Mouse (Mus musculus) liver, embryonic 13.5 days (tissue): ENCODE data around the gene Ugt1a9. TPM values are rescaled to one million over a fixed set of nuclear protein-coding genes. Genes with fewer than 3 reads are reported as not detected.
A peak's percentile ranks its signal among the peaks of the same experiment; 100 is the strongest.

Experiments
- ATAC-seq: fragments of 200-750 bp; cut with Nextera tagmentation; 2 replicates; pipeline ENCODE4 v1.8.0; 2017; ENCODE audit warnings: low read depth, mild to moderate bottlenecking, moderate number of reproducible peaks, moderate library complexity
- DNase-seq: peaks from one replicate; pipeline ENCODE4 v3.0.0; 2022
- H3K27ac ChIP-seq: fragments of 300-500 bp; sonication (generic); 2 replicates; pipeline ENCODE4 v1.5.1; 2015; ENCODE audit warnings: moderate library complexity, mild to moderate bottlenecking, inconsistent platforms
- H3K27me3 ChIP-seq: fragments of 300-500 bp; sonication (generic); 2 replicates; pipeline ENCODE4 v1.6.1; 2015; ENCODE audit warnings: mild to moderate bottlenecking, inconsistent platforms
- H3K36me3 ChIP-seq: fragments of 300-500 bp; sonication (generic); 2 replicates; pipeline ENCODE4 v1.6.1; 2015; ENCODE audit warnings: mild to moderate bottlenecking, inconsistent platforms
- H3K4me1 ChIP-seq: fragments of 300-500 bp; sonication (generic); replicated peaks from 2 replicates; pipeline ENCODE4 v1.6.1; 2015; ENCODE audit warnings: inconsistent platforms
- H3K4me2 ChIP-seq: fragments of 300-500 bp; sonication (generic); 2 replicates; pipeline ENCODE4 v1.6.1; 2015; ENCODE audit warnings: inconsistent platforms, mild to moderate bottlenecking, moderate library complexity
- H3K4me3 ChIP-seq: fragments of 300-500 bp; sonication (generic); replicated peaks from 2 replicates; pipeline ENCODE4 v1.5.1; 2015; ENCODE audit warnings: mild to moderate bottlenecking, inconsistent platforms
- H3K9ac ChIP-seq: fragments of 300-500 bp; sonication (generic); 2 replicates; pipeline ENCODE4 v1.6.1; 2015; ENCODE audit warnings: mild to moderate bottlenecking, inconsistent platforms
- H3K9me3 ChIP-seq: fragments of 300-500 bp; sonication (generic); replicated peaks from 2 replicates; pipeline ENCODE4 v1.6.1; 2016; ENCODE audit warnings: inconsistent platforms
- WGBS: fragments of 180-500 bp; shearing (Covaris S2); methylation state at CpG from one replicate; pipeline ENCODE4 v1.1.7; 2015; ENCODE audit not compliant: insufficient replicate concordance; 5-methylcytosine and 5-hydroxymethylcytosine counted together
- polyA plus RNA-seq: library from polyadenylated mRNA; unstranded; fragments of >200 nt; fragmentation: Nextera tagmentation; extraction: Ambion mirVana; gene quantifications from 2 replicates; pipeline ENCODE4 v1.2.1, GENCODE M21; 2015

The Ugt1a9 gene
- polyA plus RNA-seq, 1 experiment from 2014 or later, result 0.16 TPM

GRCm38 (mm10) chr1:88264237-88264868 lies 193.8 kb downstream of the Ugt1a9 start:
- Histone ChIP-seq H3K36me3 (peaks cover 99% of the 10 kb centered on the region), H3K4me2 (no peak overlapping the region), H3K27me3 (no peaks in the 10 kb centered on the region), H3K4me3 (no peak overlapping the region), H3K4me1 (peaks cover 36% of the 10 kb centered on the region), H3K27ac (no peak overlapping the region), H3K9ac (no peak overlapping the region), H3K9me3 (no peaks in the 10 kb centered on the region)
- ATAC-seq (no peak), DNase-seq (no peak)
- 81% methylated on average over 7 of the region's 7 CpGs for WGBS

GRCm38 (mm10) chr1:88264869-88265240 lies 194.3 kb downstream of the Ugt1a9 start:
- H3K9me3 ChIP-seq, result no peaks in the 10 kb centered on the region
- peaks cover 100% of the 10 kb centered on the region for H3K36me3 ChIP-seq
- H3K27me3 ChIP-seq, result no peaks in the 10 kb centered on the region
- peaks cover 31% of the 10 kb centered on the region for H3K4me1 ChIP-seq
- H3K9ac ChIP-seq, result no peak overlapping the region
- 72% methylated on average over 4 of the region's 4 CpGs for WGBS
- H3K4me2 ChIP-seq, result no peak overlapping the region
- no peak overlapping the region for H3K27ac ChIP-seq
- no peak overlapping the region for H3K4me3 ChIP-seq
- DNase-seq (no peak), ATAC-seq (no peak)

GRCm38 (mm10) chr1:88266123-88266522 lies 195.5 kb downstream of the Ugt1a9 start:
- peaks cover 93% of the 10 kb centered on the region for H3K36me3 ChIP-seq
- DNase-seq (no peak), ATAC-seq (no peak)
- H3K27me3 ChIP-seq, result no peaks in the 10 kb centered on the region
- no peak overlapping the region for H3K4me3 ChIP-seq
- H3K4me2 ChIP-seq, result no peak overlapping the region
- WGBS, result 85% methylated on average over 13 of the region's 13 CpGs
- no peaks in the 10 kb centered on the region for H3K9me3 ChIP-seq
- H3K27ac ChIP-seq, result no peak overlapping the region
- H3K9ac ChIP-seq, result no peak overlapping the region
- peaks cover 18% of the 10 kb centered on the region for H3K4me1 ChIP-seq

- no peak overlapping the region for H3K27ac ChIP-seq
- no peak overlapping the region for H3K9ac ChIP-seq
- ATAC-seq (0 out of 2 replicates have a peak, but pooled peaks have one; percentile 1), DNase-seq (no peak)
- H3K9me3 ChIP-seq, result no peaks in the 10 kb centered on the region
- H3K36me3 ChIP-seq, result peaks cover 93% of the 10 kb centered on the region
- WGBS, result 83% methylated on average over 6 of the region's 6 CpGs
- no peaks in the 10 kb centered on the region for H3K27me3 ChIP-seq
- peaks cover 6% of the 10 kb centered on the region; the same call in 1 of the 2 replicates for H3K4me1 ChIP-seq
- no peak overlapping the region for H3K4me3 ChIP-seq
- H3K4me2 ChIP-seq, result no peak overlapping the region
These were observed 196.9 kb downstream of the Ugt1a9 start for GRCm38 (mm10) chr1:88267489-88267888.

- Histone ChIP-seq H3K27me3 (no peaks in the 10 kb centered on the region), H3K9ac (no peak overlapping the region), H3K36me3 (peaks cover 93% of the 10 kb centered on the region), H3K9me3 (no peaks in the 10 kb centered on the region), H3K27ac (no peak overlapping the region), H3K4me1 (no peaks in the 10 kb centered on the region), H3K4me2 (no peak overlapping the region), H3K4me3 (no peak overlapping the region)
- DNase-seq (no peak), ATAC-seq (no peak)
- 77% methylated on average over 6 of the region's 6 CpGs for WGBS
These were observed 197.5 kb downstream of the Ugt1a9 start for GRCm38 (mm10) chr1:88268070-88268469.

Other genes starting within 250 kb of the Ugt1a9 start
- gene Dgkd, start 217.5 kb upstream of the Ugt1a9 start, polyA plus RNA-seq, result 10.9 and 15.1 TPM in 2 replicates
- gene Usp40, start 62.2 kb upstream of the Ugt1a9 start, polyA plus RNA-seq, result 7.5 and 9.2 TPM in 2 replicates
- gene Ugt1a10, start 15.4 kb upstream of the Ugt1a9 start, polyA plus RNA-seq, result not detected in 2 replicates
- not detected in 2 replicates for gene Ugt1a8, start 17.0 kb downstream of the Ugt1a9 start, polyA plus RNA-seq
- 1.7 and 1.9 TPM in 2 replicates for gene Ugt1a7c, start 24.3 kb downstream of the Ugt1a9 start, polyA plus RNA-seq
- gene Ugt1a6b, start 32.5 kb downstream of the Ugt1a9 start, polyA plus RNA-seq, result 2.1 TPM in 2 replicates
- gene Ugt1a6a, start 64.0 kb downstream of the Ugt1a9 start, polyA plus RNA-seq, result 3.4 and 4.3 TPM in 2 replicates
- not detected in 2 replicates for gene Ugt1a5, start 95.2 kb downstream of the Ugt1a9 start, polyA plus RNA-seq
- gene Ugt1a2, start 129.8 kb downstream of the Ugt1a9 start, polyA plus RNA-seq, result not detected in 2 replicates
- gene Dnajb3, start 135.0 kb downstream of the Ugt1a9 start, polyA plus RNA-seq, result 11.3 and 11.4 TPM in 2 replicates
- gene Ugt1a1, start 141.2 kb downstream of the Ugt1a9 start, polyA plus RNA-seq, result 0.08 TPM in 1 of 2 replicates, not detected in the other
- gene Mroh2a, start 156.2 kb downstream of the Ugt1a9 start, polyA plus RNA-seq, result 0.41 TPM in 2 replicates
- gene Hjurp, start 206.8 kb downstream of the Ugt1a9 start, polyA plus RNA-seq, result 61.0 and 69.7 TPM in 2 replicates
- not detected in 2 replicates for gene Trpm8, start 206.9 kb downstream of the Ugt1a9 start, polyA plus RNA-seq